Mouse (Mus musculus) megakaryocyte, adult 5-6 weeks (primary cell): ENCODE measurements around the gene Xylt2. TPM values are rescaled to one million over a fixed set of nuclear protein-coding genes. Genes with fewer than 3 reads are reported as not detected.

ENCODE experiments used
- ATAC-seq: 2 replicates; pipeline ENCODE4 v1.8.0; 2016; ENCODE audit warnings: mild to moderate bottlenecking, inconsistent platforms; ENCODE audit not compliant: poor library complexity, severe bottlenecking
- total RNA-seq, 2 experiments: library from RNA; stranded (forward) in 1 of 2; stranded (reverse) in 1 of 2; fragments of 153-499, 151-499 nt in 1 of 2; fragments of 221-1000, 200-1000 nt in 1 of 2; gene quantifications; 2 replicates each; pipeline versions ENCODE4 v1.2.3 to v1.2.4; 2015 to 2017

The Xylt2 gene
- total RNA-seq, 2 experiments from 2014 or later = 2.3 to 4.3 TPM

DNA sequence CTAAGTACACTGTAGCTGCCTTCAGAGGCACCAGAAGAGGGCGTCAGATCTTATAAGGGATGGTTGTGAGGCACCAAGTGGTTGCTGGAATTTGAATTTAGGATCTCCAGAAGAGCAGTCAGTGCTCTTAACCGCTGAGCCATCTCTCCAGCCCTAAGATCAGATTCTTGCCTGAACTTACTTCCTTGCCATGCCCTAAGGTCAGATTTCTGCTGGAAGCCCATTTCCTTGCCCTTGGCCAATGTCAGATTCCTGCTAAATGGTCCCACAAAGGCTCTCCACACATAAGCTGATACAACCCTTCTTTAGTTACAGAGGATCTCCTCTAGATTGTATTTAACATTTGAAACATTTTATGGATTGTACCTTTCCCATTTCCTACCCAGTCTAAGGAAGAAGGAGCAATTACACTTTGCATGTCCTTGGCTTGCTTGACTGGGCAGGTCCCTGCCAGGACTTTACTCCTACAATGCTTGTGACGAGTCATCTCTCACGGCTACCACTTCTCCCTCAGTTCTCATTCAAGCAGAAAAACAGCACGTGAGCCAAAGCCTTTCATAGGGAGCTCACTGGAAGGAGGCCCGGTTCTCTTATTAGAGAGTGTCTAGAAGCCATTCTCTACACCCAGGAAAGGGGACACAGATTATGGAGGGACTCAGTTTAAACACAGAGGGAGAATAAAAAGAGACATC is 56.4 kb downstream of the Xylt2 start:
- ATAC-seq = no peak

GRCm38 (mm10) chr11:94617646-94618045 is 59.7 kb downstream of the Xylt2 start:
- no peak for ATAC-seq

DNA sequence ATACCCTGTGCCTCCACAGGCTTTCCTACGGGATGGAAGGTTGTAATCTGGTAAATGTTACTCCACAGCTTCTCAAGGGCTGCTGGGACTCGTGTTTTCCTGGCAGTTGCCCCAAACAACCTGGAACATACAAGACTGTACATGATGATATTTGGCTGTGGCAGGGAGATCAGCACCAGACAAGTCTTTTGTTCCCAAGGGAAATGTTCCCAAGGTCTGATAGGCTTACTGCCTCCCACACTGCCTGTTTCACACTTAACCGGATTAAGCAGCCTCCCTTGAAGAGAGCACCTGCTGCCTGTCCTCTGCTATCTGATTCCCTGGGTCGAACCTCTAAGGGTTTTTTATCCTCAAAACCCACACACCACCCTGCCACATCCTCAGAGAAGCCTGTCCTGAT is 61.8 kb downstream of the Xylt2 start:
- no peak for ATAC-seq

DNA sequence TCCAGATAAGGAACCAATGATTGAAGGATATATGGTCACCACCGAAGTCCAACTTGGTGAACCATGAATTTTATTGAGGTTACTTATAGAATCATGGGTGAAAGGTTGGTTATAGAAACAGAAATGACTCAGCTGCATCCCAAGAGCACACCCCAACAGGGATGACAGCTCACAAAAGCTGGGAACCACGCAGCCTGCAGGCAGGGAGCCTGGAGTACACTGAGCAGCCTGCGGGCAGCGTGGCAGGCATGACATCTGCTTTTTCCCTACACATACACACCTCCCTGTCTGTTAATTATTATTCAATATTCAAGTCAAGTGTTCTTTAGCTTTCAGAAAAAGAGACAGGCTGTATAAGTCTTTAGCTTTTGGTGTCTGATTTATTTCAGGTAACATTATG is 62.7 kb downstream of the Xylt2 start:
- no peak for ATAC-seq

Other genes with a start within 250 kb of the Xylt2 start
- 0.96 and 0.98 TPM in 2 replicates for gene Cacna1g, start 203.3 kb downstream of the Xylt2 start, total RNA-seq (2015)
- 0.16 TPM in 1 of 2 replicates, not detected in the other for gene Cacna1g, start 203.3 kb downstream of the Xylt2 start, total RNA-seq (2017)
- gene Spata20, start 191.3 kb downstream of the Xylt2 start, total RNA-seq (2015) = not detected in 2 replicates
- gene Spata20, start 191.3 kb downstream of the Xylt2 start, total RNA-seq (2017) = not detected in 2 replicates
- not detected in 2 replicates for gene Epn3, start 177.5 kb downstream of the Xylt2 start, total RNA-seq (2015)
- gene Epn3, start 177.5 kb downstream of the Xylt2 start, total RNA-seq (2017) = not detected in 2 replicates
- 0.23 TPM in 1 of 2 replicates, not detected in the other for gene Mycbpap, start 155.8 kb downstream of the Xylt2 start, total RNA-seq (2015)
- 0.20 TPM in 1 of 2 replicates, not detected in the other for gene Mycbpap, start 155.8 kb downstream of the Xylt2 start, total RNA-seq (2017)
- 0.32 and 0.40 TPM in 2 replicates for gene Rsad1, start 128.3 kb downstream of the Xylt2 start, total RNA-seq (2015)
- gene Rsad1, start 128.3 kb downstream of the Xylt2 start, total RNA-seq (2017) = 0.59 and 0.89 TPM in 2 replicates
- gene Chad, start 112.5 kb downstream of the Xylt2 start, total RNA-seq (2015) = not detected in 2 replicates
- not detected in 2 replicates for gene Chad, start 112.5 kb downstream of the Xylt2 start, total RNA-seq (2017)
- 6.7 and 7.9 TPM in 2 replicates for gene Acsf2, start 75.6 kb downstream of the Xylt2 start, total RNA-seq (2015)
- gene Acsf2, start 75.6 kb downstream of the Xylt2 start, total RNA-seq (2017) = 0.37 and 1.1 TPM in 2 replicates
- gene Lrrc59, start 47.7 kb downstream of the Xylt2 start, total RNA-seq (2015) = 48.5 and 48.9 TPM in 2 replicates
- 79.1 and 81.3 TPM in 2 replicates for gene Lrrc59, start 47.7 kb downstream of the Xylt2 start, total RNA-seq (2017)
- 38.0 and 49.5 TPM in 2 replicates for gene Mrpl27, start 23.7 kb downstream of the Xylt2 start, total RNA-seq (2015)
- gene Mrpl27, start 23.7 kb downstream of the Xylt2 start, total RNA-seq (2017) = 39.0 and 45.9 TPM in 2 replicates
- gene Eme1, start 23.6 kb downstream of the Xylt2 start, total RNA-seq (2015) = 4.9 and 6.7 TPM in 2 replicates
- 20.2 and 28.4 TPM in 2 replicates for gene Eme1, start 23.6 kb downstream of the Xylt2 start, total RNA-seq (2017)
- gene Gm11541, start 27.0 kb upstream of the Xylt2 start, total RNA-seq (2015) = not detected in 2 replicates
- gene Gm11541, start 27.0 kb upstream of the Xylt2 start, total RNA-seq (2017) = not detected in 2 replicates
- not detected in 2 replicates for gene Cdc34b, start 64.3 kb upstream of the Xylt2 start, total RNA-seq (2015)
- not detected in 2 replicates for gene Cdc34b, start 64.3 kb upstream of the Xylt2 start, total RNA-seq (2017)
- gene Tmem92, start 105.2 kb upstream of the Xylt2 start, total RNA-seq (2015) = not detected in 2 replicates
- not detected in 2 replicates for gene Tmem92, start 105.2 kb upstream of the Xylt2 start, total RNA-seq (2017)